Mouse (Mus musculus) stomach, postnatal 0 days (tissue): Measurements from ENCODE around the gene Muc16.

Experiments used
- CTCF ChIP-seq: IDR thresholded peaks from 2 replicates; pipeline ENCODE4 v1.5.1; 2016; ENCODE audit warnings: antibody characterized with exemption, low read depth, mild to moderate bottlenecking, moderate library complexity
- EP300 ChIP-seq: optimal IDR thresholded peaks from 2 replicates; pipeline ENCODE3; 2016; ENCODE audit warnings: antibody characterized with exemption

DNA sequence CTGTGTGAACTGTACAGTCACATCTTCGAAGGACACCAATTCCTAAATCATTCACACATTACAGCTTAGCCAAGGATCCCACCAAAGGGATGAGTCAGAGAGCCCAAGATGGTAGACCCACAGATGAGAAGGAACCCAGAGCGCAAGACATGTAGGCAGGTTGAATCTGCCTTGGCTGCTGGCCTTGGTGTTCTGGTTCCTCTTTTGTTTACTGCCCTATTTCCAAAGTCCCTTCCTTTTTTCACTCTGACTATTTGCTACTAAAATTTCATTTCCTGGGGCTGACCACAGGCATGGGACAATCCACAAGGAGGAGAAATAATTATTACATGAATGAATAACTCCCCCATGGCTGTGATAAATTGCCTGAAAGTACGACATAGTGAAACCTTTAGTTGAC is 206.3 kb downstream of the Muc16 start:
- TF ChIP-seq CTCF (no peak), EP300 (no peak)
